Mouse (Mus musculus) ES-E14 (cell line): ENCODE measurements around the gene Mapre1.

Experiments
- CHD2 ChIP-seq: IDR thresholded peaks from 2 replicates; pipeline ENCODE4 v1.6.1; 2014; ENCODE audit warnings: mild to moderate bottlenecking, low read depth, low read length, inconsistent platforms
- HCFC1 ChIP-seq: IDR thresholded peaks from 2 replicates; pipeline ENCODE4 v1.6.1; 2012; ENCODE audit warnings: low read length, inconsistent platforms, borderline replicate concordance; ENCODE audit not compliant: insufficient read depth
- MAFK ChIP-seq: IDR thresholded peaks from 2 replicates; pipeline ENCODE4 v1.6.1; 2014; ENCODE audit warnings: mild to moderate bottlenecking, low read depth, low read length, inconsistent platforms; ENCODE audit not compliant: insufficient read depth
- ZC3H11A ChIP-seq: IDR thresholded peaks from 2 replicates; pipeline ENCODE4 v1.6.1; 2012; ENCODE audit warnings: low read depth, mild to moderate bottlenecking, inconsistent platforms, low read length, borderline replicate concordance
- ZNF384 ChIP-seq: IDR thresholded peaks from 2 replicates; pipeline ENCODE4 v1.6.1; 2012; ENCODE audit warnings: low read depth, low read length, inconsistent platforms

- TF ChIP-seq ZNF384 (no peak), ZC3H11A (no peak), MAFK (no peak), CHD2 (no peak), HCFC1 (no peak)
These were observed 52.3 kb downstream of the Mapre1 start for GRCm38 (mm10) chr2:153793366-153793765.
